Mouse (Mus musculus): ENCODE results near the gene 6030458C11Rik. TPM values are rescaled to one million over a fixed set of nuclear protein-coding genes. Genes with fewer than 3 reads are reported as not detected.

The 6030458C11Rik gene
- polyA plus RNA-seq, 1 experiment from 2014 or later, result 31.3 TPM

DNA sequence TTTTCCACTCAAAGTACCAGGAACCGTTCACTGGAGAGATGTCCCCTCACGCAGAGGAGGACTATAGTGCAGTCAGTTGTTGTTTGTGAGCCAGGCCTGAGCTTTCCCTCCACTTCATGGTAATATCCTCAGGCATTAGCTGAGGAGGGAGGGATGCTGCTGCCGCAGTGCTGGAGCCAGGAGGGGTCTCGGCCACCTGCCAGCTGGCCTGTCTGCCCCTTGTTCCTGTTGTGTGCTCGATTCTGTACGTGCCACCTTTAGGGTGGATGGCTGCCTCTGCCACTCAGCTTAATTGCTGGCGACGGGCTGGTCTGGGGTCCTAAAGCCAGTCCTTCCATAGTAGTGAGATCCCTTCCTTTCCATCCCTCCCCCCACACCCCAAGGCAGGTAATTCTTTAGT, 29.0 kb upstream of the 6030458C11Rik start:
- WGBS, result 91% methylated on average over 8 of the region's 8 CpGs
- ATAC-seq (ENCODE audit: insufficient read depth, low FRiP score), result no peak
- peaks cover 11% of the 10 kb centered on the region; the same call in 1 of the 2 replicates for H3K36me3 ChIP-seq (ENCODE audit: control insufficient read depth, insufficient read depth, low read length)

DNA sequence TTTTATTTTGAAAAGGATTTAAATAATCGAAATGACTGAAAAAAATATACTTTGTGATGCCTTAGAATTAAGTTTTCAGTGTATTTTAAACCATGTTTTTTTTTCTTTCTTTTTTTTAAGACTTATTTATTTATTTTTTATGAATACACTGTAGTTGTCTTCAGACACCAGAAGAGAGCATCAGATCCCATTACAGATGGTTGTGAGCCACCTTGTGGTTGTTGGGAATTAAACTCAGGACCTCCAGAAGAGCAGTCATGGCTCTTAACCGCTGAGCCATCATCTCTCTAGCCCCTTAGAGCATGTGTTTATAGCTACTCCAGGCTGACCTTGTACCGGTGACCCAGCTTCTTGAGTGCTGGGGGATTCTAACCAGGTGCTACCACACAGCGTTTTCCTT, 24.9 kb upstream of the 6030458C11Rik start:
- Histone ChIP-seq H3K9ac (ENCODE audit: low read length) (no peak overlapping the region), H3K4me2 (ENCODE audit: low read depth, low read length) (no peak overlapping the region), H3K27me3 (ENCODE audit: control insufficient read depth, insufficient read depth, low read length) (no peaks in the 10 kb centered on the region), H3K27ac (ENCODE audit: low read length) (no peak overlapping the region), H3K9me3 (replicated peaks; ENCODE audit: control insufficient read depth, low read length) (no peaks in the 10 kb centered on the region), H3K4me3 (replicated peaks; ENCODE audit: low read length) (no peak overlapping the region), H3K36me3 (ENCODE audit: control insufficient read depth, insufficient read depth, low read length) (0 out of 2 replicates have a peak, but pooled peaks cover 6% of the 10 kb centered on the region), H3K4me1 (ENCODE audit: control insufficient read depth, insufficient read depth, low read length) (no peaks in the 10 kb centered on the region)
- no peak for ATAC-seq (ENCODE audit: insufficient read depth, low FRiP score)
- WGBS, result 70% methylated on average over 4 of the region's 4 CpGs

More for the DNA sequence above, 29.0 kb upstream of the 6030458C11Rik start:
- H3K4me1 ChIP-seq (ENCODE audit: control insufficient read depth, insufficient read depth, low read length), result no peaks in the 10 kb centered on the region
- H3K4me2 ChIP-seq (ENCODE audit: low read depth, low read length), result no peak overlapping the region
- no peaks in the 10 kb centered on the region for H3K27me3 ChIP-seq (ENCODE audit: control insufficient read depth, insufficient read depth, low read length)
- no peak overlapping the region for H3K9ac ChIP-seq (ENCODE audit: low read length)
- no peak overlapping the region for H3K4me3 ChIP-seq (replicated peaks; ENCODE audit: low read length)
- H3K9me3 ChIP-seq (replicated peaks; ENCODE audit: control insufficient read depth, low read length), result no peaks in the 10 kb centered on the region
- H3K27ac ChIP-seq (ENCODE audit: low read length), result no peak overlapping the region

DNA sequence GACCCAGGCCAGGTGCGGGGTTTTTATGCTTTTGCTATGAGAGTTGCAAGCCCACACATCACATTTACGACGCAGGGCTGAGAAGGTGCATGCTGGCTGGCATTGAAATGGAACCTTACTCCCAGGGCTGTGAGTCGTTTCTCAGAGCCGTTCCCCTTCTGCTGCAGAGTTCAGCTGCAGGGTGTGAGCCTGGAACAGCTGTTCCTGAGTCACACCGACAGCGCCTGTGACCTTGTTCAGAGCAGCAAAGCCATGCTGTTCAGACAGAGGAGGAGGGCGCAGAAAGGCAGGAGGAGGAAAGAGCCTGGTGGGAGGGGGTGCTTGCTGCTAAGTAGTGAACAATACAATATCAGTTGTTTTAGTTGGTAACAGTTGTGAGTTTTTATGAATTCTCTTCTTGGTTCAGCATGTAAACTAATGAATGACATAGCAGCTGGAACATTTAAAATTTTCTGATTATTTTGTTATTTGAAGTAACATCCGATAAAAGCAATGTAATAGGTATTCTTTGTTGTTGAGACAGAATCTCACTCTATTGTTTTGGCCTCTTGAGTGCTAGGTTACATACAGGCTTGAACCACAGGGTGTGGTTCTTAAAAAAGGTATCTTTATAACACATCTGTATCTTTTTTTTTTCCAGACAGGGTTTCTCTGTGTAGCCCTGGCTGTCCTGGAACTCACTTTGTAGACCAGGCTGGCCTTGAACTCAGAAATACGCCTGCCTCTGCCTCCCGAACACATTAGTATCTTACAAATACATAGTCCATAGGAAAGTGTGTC, 23.9 kb upstream of the 6030458C11Rik start:
- Histone ChIP-seq H3K9me3 (replicated peaks; ENCODE audit: control insufficient read depth, low read length) (no peaks in the 10 kb centered on the region), H3K27ac (ENCODE audit: low read length) (no peak overlapping the region), H3K27me3 (ENCODE audit: control insufficient read depth, insufficient read depth, low read length) (no peaks in the 10 kb centered on the region), H3K4me3 (replicated peaks; ENCODE audit: low read length) (no peak overlapping the region), H3K4me1 (ENCODE audit: control insufficient read depth, insufficient read depth, low read length) (no peaks in the 10 kb centered on the region), H3K4me2 (ENCODE audit: low read depth, low read length) (no peak overlapping the region), H3K36me3 (ENCODE audit: control insufficient read depth, insufficient read depth, low read length) (0 out of 2 replicates have a peak, but pooled peaks cover 5% of the 10 kb centered on the region), H3K9ac (ENCODE audit: low read length) (no peak overlapping the region)
- WGBS, result 78% methylated on average over 11 of the region's 11 CpGs
- ATAC-seq (ENCODE audit: insufficient read depth, low FRiP score), result no peak

DNA sequence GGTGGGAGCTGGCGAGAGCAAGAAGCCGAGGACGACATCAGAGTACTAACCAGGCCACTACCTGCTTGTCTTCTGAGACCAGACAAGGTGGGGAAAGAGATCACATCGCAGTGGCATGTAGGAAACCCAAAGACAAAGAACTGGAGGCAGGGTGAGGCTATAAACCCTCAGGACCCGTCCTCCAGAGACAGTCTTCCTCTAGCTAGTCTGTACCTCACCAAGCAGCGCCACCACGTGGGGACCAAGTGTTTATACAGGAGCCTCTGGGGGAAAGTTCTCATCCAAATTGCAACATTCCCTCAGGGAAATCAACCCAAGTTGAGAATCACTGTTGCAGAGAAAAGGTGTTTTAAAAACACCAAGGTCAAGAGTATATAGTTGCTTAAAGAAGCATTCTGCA, 18.4 kb upstream of the 6030458C11Rik start:
- Histone ChIP-seq H3K27me3 (ENCODE audit: control insufficient read depth, insufficient read depth, low read length) (no peaks in the 10 kb centered on the region), H3K27ac (ENCODE audit: low read length) (no peak overlapping the region), H3K4me3 (replicated peaks; ENCODE audit: low read length) (no peak overlapping the region), H3K9ac (ENCODE audit: low read length) (no peak overlapping the region), H3K36me3 (ENCODE audit: control insufficient read depth, insufficient read depth, low read length) (peaks cover 12% of the 10 kb centered on the region), H3K4me2 (ENCODE audit: low read depth, low read length) (no peak overlapping the region), H3K4me1 (ENCODE audit: control insufficient read depth, insufficient read depth, low read length) (no peaks in the 10 kb centered on the region), H3K9me3 (replicated peaks; ENCODE audit: control insufficient read depth, low read length) (no peaks in the 10 kb centered on the region)
- no peak for ATAC-seq (ENCODE audit: insufficient read depth, low FRiP score)
- WGBS, result 80% methylated on average over 7 of the region's 7 CpGs

DNA sequence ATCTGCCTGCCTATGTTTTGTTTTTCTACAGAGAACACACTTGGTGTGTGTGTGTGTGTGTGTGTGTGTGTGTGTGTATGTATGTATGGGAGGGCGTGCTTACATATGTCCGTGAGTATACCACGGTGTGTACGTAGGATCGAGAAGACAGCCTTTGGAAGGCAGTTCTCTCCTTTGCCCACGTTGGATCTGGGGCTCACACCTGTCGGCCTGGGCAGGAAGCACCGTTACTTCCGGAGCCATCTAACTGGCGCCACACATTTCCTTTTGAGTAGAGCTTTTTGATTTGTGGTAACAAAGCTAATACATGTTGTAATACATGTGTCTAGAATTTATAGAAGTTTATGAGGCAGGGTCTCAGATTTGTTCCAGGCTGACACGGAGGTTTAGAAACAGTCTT, 16.3 kb upstream of the 6030458C11Rik start:
- no peak for ATAC-seq (ENCODE audit: insufficient read depth, low FRiP score)
- Histone ChIP-seq H3K9ac (ENCODE audit: low read length) (no peak overlapping the region), H3K27me3 (ENCODE audit: control insufficient read depth, insufficient read depth, low read length) (no peaks in the 10 kb centered on the region), H3K27ac (ENCODE audit: low read length) (no peak overlapping the region), H3K4me3 (replicated peaks; ENCODE audit: low read length) (no peak overlapping the region), H3K9me3 (replicated peaks; ENCODE audit: control insufficient read depth, low read length) (no peaks in the 10 kb centered on the region), H3K4me1 (ENCODE audit: control insufficient read depth, insufficient read depth, low read length) (no peaks in the 10 kb centered on the region), H3K4me2 (ENCODE audit: low read depth, low read length) (no peak overlapping the region), H3K36me3 (ENCODE audit: control insufficient read depth, insufficient read depth, low read length) (peaks cover 17% of the 10 kb centered on the region)
- WGBS, result 91% methylated on average over 11 of the region's 11 CpGs

DNA sequence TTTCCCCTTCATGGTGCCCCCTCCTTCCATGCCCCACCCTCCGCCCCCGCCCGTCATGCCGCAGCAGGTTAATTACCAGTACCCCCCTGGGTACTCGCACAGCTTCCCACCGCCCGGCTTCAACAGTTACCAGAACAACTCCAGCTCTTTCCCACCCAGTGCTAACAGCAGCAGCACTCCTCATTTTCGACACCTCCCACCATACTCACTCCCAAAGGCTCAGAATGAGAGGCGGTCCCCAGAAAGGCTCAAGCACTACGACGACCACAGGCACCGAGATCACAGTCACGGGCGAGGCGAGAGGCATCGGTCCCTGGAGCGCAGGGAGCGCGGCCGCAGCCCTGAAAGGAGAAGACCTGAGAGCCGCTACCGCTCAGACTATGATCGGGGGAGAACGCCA, 9.8 kb upstream of the 6030458C11Rik start:
- H3K36me3 ChIP-seq (ENCODE audit: control insufficient read depth, insufficient read depth, low read length), result peaks cover 25% of the 10 kb centered on the region; the same call in 1 of the 2 replicates
- no peak overlapping the region for H3K4me2 ChIP-seq (ENCODE audit: low read depth, low read length)
- no peak overlapping the region for H3K4me3 ChIP-seq (replicated peaks; ENCODE audit: low read length)
- H3K27ac ChIP-seq (ENCODE audit: low read length), result no peak overlapping the region
- H3K9me3 ChIP-seq (replicated peaks; ENCODE audit: control insufficient read depth, low read length), result no peaks in the 10 kb centered on the region
- no peak for ATAC-seq (ENCODE audit: insufficient read depth, low FRiP score)
- no peaks in the 10 kb centered on the region for H3K4me1 ChIP-seq (ENCODE audit: control insufficient read depth, insufficient read depth, low read length)
- H3K27me3 ChIP-seq (ENCODE audit: control insufficient read depth, insufficient read depth, low read length), result no peaks in the 10 kb centered on the region
- 93% methylated on average over 24 of the region's 24 CpGs for WGBS
- no peak overlapping the region for H3K9ac ChIP-seq (ENCODE audit: low read length)

DNA sequence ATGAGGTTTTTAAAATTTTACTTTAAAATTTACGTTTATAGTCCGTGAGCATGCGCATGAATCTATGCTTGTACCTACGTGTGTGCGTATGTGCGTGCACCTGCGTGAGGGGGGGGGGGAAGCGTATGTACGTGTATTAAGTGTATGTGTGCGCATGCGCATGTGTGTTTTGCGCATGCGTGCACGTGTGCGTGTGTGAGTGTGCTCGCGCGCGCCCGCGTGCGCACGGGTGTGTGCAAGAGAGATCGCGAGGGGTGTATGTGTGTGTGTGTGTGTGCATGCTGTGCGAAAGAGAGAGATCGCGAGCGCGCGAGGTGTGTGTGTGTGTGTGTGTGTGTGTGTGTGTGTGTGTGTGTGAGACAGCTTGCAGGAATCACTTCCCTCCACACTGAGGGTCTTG, 8.9 kb upstream of the 6030458C11Rik start:
- Histone ChIP-seq H3K9me3 (replicated peaks; ENCODE audit: control insufficient read depth, low read length) (no peaks in the 10 kb centered on the region), H3K4me1 (ENCODE audit: control insufficient read depth, insufficient read depth, low read length) (no peaks in the 10 kb centered on the region), H3K4me3 (replicated peaks; ENCODE audit: low read length) (no peak overlapping the region), H3K27me3 (ENCODE audit: control insufficient read depth, insufficient read depth, low read length) (no peaks in the 10 kb centered on the region), H3K4me2 (ENCODE audit: low read depth, low read length) (no peak overlapping the region), H3K9ac (ENCODE audit: low read length) (no peak overlapping the region), H3K36me3 (ENCODE audit: control insufficient read depth, insufficient read depth, low read length) (peaks cover 29% of the 10 kb centered on the region; the same call in 1 of the 2 replicates), H3K27ac (ENCODE audit: low read length) (no peak overlapping the region)
- no peak for ATAC-seq (ENCODE audit: insufficient read depth, low FRiP score)
- WGBS, result 97% methylated on average over 31 of the region's 31 CpGs

DNA sequence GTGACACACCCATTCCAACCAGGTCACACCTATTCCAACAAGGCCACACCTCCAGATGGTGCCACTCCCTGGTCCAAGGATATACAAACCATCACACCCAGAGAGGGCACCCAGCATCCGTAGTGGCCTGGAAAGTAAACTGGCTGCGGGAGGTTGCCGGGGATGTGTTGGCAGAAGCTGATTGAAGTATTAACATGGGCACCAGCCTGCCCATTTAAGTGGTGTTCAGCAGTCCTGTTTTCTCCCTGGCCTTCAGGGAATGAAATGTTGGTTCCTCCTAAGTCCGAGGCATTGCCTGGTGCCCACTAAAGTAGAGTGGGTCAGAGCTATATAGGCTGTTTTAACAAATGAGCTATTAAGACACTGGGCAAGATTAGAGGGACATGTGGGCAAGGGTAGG, 8.2 kb upstream of the 6030458C11Rik start:
- Histone ChIP-seq H3K4me1 (ENCODE audit: control insufficient read depth, insufficient read depth, low read length) (no peaks in the 10 kb centered on the region), H3K27me3 (ENCODE audit: control insufficient read depth, insufficient read depth, low read length) (no peaks in the 10 kb centered on the region), H3K27ac (ENCODE audit: low read length) (no peak overlapping the region), H3K36me3 (ENCODE audit: control insufficient read depth, insufficient read depth, low read length) (peaks cover 30% of the 10 kb centered on the region; the same call in 1 of the 2 replicates), H3K4me3 (replicated peaks; ENCODE audit: low read length) (no peak overlapping the region), H3K9me3 (replicated peaks; ENCODE audit: control insufficient read depth, low read length) (no peaks in the 10 kb centered on the region), H3K9ac (ENCODE audit: low read length) (no peak overlapping the region), H3K4me2 (ENCODE audit: low read depth, low read length) (no peak overlapping the region)
- WGBS, result 98% methylated on average over 4 of the region's 4 CpGs
- ATAC-seq (ENCODE audit: insufficient read depth, low FRiP score), result no peak

DNA sequence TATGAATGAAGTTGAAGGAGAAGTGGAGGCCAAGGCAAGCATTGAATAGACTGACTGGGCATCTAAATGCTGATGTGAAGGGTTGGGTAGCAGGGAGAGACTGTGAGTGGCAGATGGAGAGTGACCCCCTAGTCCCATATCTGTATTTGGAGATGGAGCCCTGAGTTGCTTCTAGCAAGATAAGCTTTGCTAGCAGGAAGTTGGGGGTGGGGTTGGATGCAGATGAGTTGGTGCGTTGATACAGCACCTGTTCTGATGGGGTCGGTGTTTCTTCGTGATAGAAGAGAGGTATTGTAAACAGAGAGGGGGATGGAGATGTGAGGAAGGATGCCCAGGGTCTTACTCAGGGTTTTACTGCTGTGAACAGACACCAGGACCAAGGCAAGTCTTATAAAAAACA, 5.4 kb upstream of the 6030458C11Rik start:
- peaks cover 11% of the 10 kb centered on the region; the same call in 1 of the 2 replicates for H3K4me1 ChIP-seq (ENCODE audit: control insufficient read depth, insufficient read depth, low read length)
- no peak overlapping the region for H3K4me3 ChIP-seq (replicated peaks; ENCODE audit: low read length)
- H3K9me3 ChIP-seq (replicated peaks; ENCODE audit: control insufficient read depth, low read length), result no peaks in the 10 kb centered on the region
- H3K27me3 ChIP-seq (ENCODE audit: control insufficient read depth, insufficient read depth, low read length), result no peaks in the 10 kb centered on the region
- peaks cover 28% of the 10 kb centered on the region; the same call in 1 of the 2 replicates for H3K36me3 ChIP-seq (ENCODE audit: control insufficient read depth, insufficient read depth, low read length)
- 83% methylated on average over 3 of the region's 3 CpGs for WGBS
- H3K9ac ChIP-seq (ENCODE audit: low read length), result no peak overlapping the region
- no peak for ATAC-seq (ENCODE audit: insufficient read depth, low FRiP score)
- H3K27ac ChIP-seq (ENCODE audit: low read length), result no peak overlapping the region
- no peak overlapping the region for H3K4me2 ChIP-seq (ENCODE audit: low read depth, low read length)
